Mouse (Mus musculus): ENCODE data around the gene Rpa1.

- no peak for TF ChIP-seq POLR2A (IDR thresholded peaks at IDR 0.05; ENCODE audit: low read depth, low read length)
- no peak for TF ChIP-seq CTCF (conservative IDR thresholded peaks at IDR 0.05; ENCODE audit: insufficient read depth, insufficient read length, low read depth, low read length)
These were observed 67.6 kb downstream of the Rpa1 start for GRCm38 (mm10) chr11:75280435-75281001.

Measured in kidney, adult 2 months (tissue).